In the genomic region with DNA sequence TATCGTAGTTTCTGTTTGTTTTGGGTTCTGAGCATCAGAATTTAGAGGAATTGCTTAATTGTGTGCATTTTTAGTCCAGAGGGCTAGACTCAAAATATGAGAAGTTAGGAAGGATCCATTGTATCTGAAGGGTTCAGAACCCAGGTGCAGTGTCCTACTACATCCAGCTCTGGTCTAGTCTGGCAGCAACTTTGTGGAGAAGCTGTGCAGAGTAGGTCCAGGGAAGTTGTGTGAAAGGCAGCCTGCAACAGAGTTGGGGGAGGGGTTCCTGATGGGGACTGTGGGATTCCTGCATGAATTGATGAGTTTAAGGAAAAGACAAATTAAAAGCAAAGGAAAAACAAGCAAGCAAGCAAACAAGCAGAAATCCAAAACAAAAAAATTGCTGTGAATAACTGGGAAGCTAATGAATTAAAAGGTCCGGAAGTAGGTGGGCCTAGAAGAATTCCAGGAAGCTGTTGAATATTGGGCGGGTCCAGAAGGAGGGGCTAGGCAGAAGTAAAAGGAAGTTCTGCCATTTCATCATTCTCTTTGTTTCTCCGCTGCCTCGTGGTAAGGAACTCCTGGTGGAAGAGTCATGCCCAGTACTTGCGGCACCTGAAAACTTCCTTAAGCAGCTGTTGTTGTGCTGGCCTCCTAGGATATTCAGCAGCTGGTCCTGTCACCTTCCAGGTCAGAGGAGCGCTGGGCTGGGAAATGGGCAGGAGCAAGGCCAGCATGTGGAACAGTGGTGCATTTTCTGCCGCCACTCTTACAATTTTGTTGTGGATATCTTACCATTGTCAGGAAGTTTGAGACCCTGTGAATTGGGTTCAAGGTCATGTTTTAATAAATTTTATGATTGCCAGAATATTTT, we compare ENCODE assay signal across 17 mouse cellular contexts.
DNase-seq lines count a peak whose midpoint lies in the region; ATAC-seq and TF ChIP-seq lines count a peak whose summit lies in the region.
"Had no signal": no experiment of that assay in that cellular context is flagged by ENCODE, and none has a peak within 500 bp of the region (broad histone marks: within the 10 kb centered on the region; RNA-seq: fewer than 3 reads in every experiment).

No protein-coding gene starts in this region.

- 71% methylated on average over 8 of the region's 8 CpGs for WGBS in forebrain, postnatal 0 days

- peak overlapping the region; percentile 76 for H3K4me3 ChIP-seq in ES-Bruce4 (ENCODE audit: low read depth, low read length)
- H3K4me3 ChIP-seq in forebrain, postnatal 0 days (ENCODE audit: low read depth, low read length), result no peak overlapping the region
- H3K4me3 ChIP-seq: embryonic facial prominence, embryonic 10.5 days; erythroblast, embryonic 14.5 days; heart, embryonic 10.5 days; midbrain, embryonic 15.5 days had no signal

- TF ChIP-seq EP300 in ES-Bruce4 (IDR thresholded peaks at IDR 0.05; ENCODE audit: insufficient read depth, low read depth, low read length), result no peak

- peaks cover 15% of the 10 kb centered on the region for H3K36me3 ChIP-seq in ES-Bruce4 (ENCODE audit: control insufficient read depth, insufficient read depth, low read length, poor library complexity, severe bottlenecking)
- H3K36me3 ChIP-seq in forebrain, postnatal 0 days (ENCODE audit: insufficient read depth), result no peaks in the 10 kb centered on the region
- H3K36me3 ChIP-seq: embryonic facial prominence, embryonic 10.5 days; heart, embryonic 10.5 days; midbrain, embryonic 15.5 days had no signal

- peak; percentile 85 for DNase-seq in heart, adult 11 months
- DNase-seq in heart, postnatal 10 days, result no peak
- peak; percentile 39 for DNase-seq in 3134 (ENCODE audit: extremely low read depth, insufficient read length, low spot score)
- DNase-seq in forebrain, postnatal 0 days, result no peak
- DNase-seq in cerebellum, adult 18-20 months, result no peak
- DNase-seq: cerebellum, postnatal 10 days; gastrocnemius, postnatal 14 days; kidney, adult 2 months; layer of hippocampus, postnatal 36 days; left cerebral cortex, postnatal 4 days had no signal

- no peak overlapping the region for H3K4me2 ChIP-seq in forebrain, postnatal 0 days (ENCODE audit: low read depth)
- H3K4me2 ChIP-seq: midbrain, embryonic 15.5 days had no signal

- TF ChIP-seq CTCF in ES-Bruce4 (IDR thresholded peaks at IDR 0.05; ENCODE audit: low read depth, low read length), result no peak
- TF ChIP-seq CTCF in forebrain, postnatal 0 days (IDR thresholded peaks at IDR 0.05; ENCODE audit: low read depth), result no peak

- peaks cover 21% of the 10 kb centered on the region for H3K9me3 ChIP-seq in ES-Bruce4 (replicated peaks; ENCODE audit: control insufficient read depth, insufficient read depth, low read length, poor library complexity, severe bottlenecking)
- H3K9me3 ChIP-seq in forebrain, postnatal 0 days (ENCODE audit: low read length), result peaks cover 35% of the 10 kb centered on the region

- H3K27me3 ChIP-seq in ES-Bruce4 (ENCODE audit: control insufficient read depth, insufficient read depth, low read length, poor library complexity, severe bottlenecking), result no peaks in the 10 kb centered on the region
- no peaks in the 10 kb centered on the region for H3K27me3 ChIP-seq in forebrain, postnatal 0 days (ENCODE audit: insufficient read depth, low read length)
- H3K27me3 ChIP-seq: midbrain, embryonic 15.5 days had no signal

- intact Hi-C loops in heart, postnatal 10 days (cut with DNase I), result loop anchor here (1.0 kb wide), 2 partner anchors 24 to 151 kb away; no protein-coding TSS in a partner anchor

- peak; percentile 25 for ATAC-seq in inflammation-experienced regulatory T-cells, adult 6 months
- ATAC-seq in forebrain, postnatal 0 days, result no peak
- ATAC-seq: hindbrain, embryonic 16.5 days; midbrain, embryonic 15.5 days had no signal

- H3K9ac ChIP-seq in ES-Bruce4 (ENCODE audit: low read depth, poor library complexity, severe bottlenecking), result peak overlapping the region; percentile 59; the same call in 1 of the 2 replicates
- no peak overlapping the region for H3K9ac ChIP-seq in forebrain, postnatal 0 days
- H3K9ac ChIP-seq: midbrain, embryonic 15.5 days had no signal

- no peak for TF ChIP-seq POLR2A in ES-Bruce4 (IDR thresholded peaks at IDR 0.05; ENCODE audit: insufficient read depth, low read length)

- peak overlapping the region; percentile 80 for H3K27ac ChIP-seq in ES-Bruce4 (ENCODE audit: insufficient read depth, low read length)
- no peak overlapping the region for H3K27ac ChIP-seq in forebrain, postnatal 0 days (ENCODE audit: low read depth, low read length)
- H3K27ac ChIP-seq: embryonic facial prominence, embryonic 10.5 days; heart, embryonic 10.5 days; midbrain, embryonic 15.5 days had no signal

- no peaks in the 10 kb centered on the region for H3K4me1 ChIP-seq in ES-Bruce4 (ENCODE audit: control insufficient read depth, insufficient read depth, low read length)
- H3K4me1 ChIP-seq in forebrain, postnatal 0 days (ENCODE audit: insufficient read depth), result no peaks in the 10 kb centered on the region
- H3K4me1 ChIP-seq: embryonic facial prominence, embryonic 10.5 days; heart, embryonic 10.5 days; midbrain, embryonic 15.5 days had no signal

Comparison
In these comparisons a context has a peak if more than half of its experiments do, and no peak if none do; other contexts are left out.
1. DNase-seq: peak in heart, adult 11 months (single experiment) and 3134 (single experiment); none in heart, postnatal 10 days (0 of 2), forebrain, postnatal 0 days (single experiment) and cerebellum, adult 18-20 months (0 of 2).